Mouse (Mus musculus): ENCODE measurements at regions not wholly inside any gene's neighbourhood (a gene's known extent, or its start where the extent isn't known, plus 50 kb on each side); places are given as distances from the start of the nearest gene placed in this dataset.

DNA sequence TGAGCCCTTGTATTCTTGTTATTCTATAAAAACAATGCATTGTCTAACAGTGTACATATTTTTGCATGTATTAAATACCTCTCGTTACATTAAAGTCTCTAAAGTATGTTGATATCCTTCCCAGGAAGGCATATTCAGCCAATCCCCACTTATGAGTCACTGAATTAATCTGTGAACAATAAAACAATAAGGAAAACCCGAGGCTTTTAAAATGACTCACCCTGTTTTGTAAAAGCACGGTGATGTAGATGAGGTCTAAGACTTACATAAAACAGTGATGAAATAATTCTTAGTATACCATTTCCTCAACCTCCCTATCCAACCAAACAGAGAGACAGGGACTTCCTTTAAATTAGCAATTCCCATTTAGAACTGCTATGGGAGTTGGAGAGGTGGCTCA, 95.8 kb downstream of the Asb7 start:
- no peak for DNase-seq

DNA sequence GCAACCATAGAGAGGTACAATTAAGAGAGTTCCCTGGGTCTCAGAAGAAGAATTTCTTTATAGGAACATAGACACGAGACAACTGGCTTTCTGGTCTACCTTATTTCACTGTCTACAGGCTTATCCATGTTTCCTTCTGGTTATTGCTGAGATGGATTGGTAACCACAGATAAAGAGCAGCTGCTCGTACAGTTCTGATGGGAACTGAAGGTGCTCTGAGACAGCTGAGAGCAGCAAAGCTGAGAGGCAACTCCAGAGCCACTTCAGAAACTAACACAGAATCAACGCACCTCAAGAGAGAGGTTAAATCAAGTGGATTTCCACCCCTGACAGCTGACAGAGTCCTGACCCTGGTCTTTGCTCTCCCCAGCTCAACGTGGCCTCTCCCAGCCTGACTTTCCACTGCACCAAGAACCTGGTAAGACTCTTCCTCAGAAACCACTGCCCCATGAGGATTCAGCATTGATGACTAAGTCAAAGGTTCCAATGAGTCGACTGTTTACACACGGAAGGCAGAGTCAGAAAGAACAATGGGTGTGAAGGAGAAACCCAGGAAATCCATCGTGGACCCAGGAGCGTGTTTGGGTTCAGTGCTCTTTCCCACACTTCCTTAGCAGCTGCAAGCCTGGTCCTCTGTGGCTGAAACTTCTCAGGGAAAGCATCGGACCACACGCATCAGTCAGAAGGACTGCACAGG, 97.7 kb downstream of the Asb7 start:
- DNase-seq = no peak

DNA sequence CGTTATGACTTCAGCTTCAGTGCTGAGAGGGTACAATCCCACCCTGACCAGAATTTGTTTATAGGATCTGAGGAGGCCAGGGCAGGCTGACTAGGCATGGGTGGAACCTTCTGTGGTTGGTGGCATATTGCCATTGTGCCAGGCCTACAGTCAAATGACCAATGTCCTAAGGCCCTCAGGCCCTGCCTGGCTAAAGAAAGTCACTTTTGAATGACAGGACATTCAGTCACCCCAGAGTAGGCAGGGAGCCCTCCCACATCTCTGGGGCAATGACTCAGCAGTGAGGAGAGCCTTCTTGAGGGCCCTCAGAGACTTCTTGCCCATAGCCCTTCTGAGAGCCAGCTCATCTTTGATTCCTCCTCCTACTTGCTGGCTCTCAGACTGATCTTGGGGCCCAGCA, 102.9 kb downstream of the Asb7 start:
- DNase-seq = no peak

DNA sequence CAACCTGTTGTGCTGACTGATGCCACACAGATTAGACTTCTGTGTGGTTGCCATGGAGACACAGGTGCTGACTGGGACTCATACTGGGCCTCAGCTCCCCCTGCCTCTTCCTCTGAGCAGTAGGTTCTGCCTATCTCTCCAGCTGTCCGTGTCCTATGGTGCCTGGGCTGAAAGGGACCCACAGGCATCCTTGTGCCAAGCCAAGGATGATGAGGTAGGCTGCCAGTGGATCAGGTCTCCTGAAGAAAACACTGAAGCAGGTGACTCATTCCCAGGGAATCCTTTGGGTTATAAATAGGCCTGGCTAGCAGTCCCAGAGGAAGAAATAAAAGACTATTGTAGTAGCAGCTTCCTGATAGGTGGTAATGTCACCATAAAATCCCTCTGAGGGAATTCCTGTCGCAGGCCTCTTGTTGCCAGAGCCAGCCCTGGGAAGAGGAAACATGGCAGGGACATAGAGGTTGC, 108.7 kb downstream of the Asb7 start:
- no peak for DNase-seq

DNA sequence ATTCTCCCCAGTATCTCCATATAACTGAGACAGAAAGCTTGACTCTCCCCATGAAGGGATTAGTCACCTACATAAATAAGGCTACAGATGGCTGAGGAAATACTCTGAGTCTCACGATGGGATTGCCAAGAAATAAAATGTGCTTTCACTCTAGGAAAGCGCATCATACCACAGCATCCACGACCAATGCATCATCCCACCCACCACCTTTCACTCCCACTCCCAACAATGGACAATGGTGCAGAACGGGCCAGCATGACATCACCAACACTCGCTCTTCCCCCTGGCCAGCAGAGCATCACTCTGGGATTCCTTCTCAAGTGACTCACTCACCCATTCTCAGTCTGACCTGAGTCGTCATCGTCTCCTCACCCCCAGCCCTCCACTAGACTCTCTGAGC, 113.1 kb downstream of the Asb7 start:
- DNase-seq = no peak

DNA sequence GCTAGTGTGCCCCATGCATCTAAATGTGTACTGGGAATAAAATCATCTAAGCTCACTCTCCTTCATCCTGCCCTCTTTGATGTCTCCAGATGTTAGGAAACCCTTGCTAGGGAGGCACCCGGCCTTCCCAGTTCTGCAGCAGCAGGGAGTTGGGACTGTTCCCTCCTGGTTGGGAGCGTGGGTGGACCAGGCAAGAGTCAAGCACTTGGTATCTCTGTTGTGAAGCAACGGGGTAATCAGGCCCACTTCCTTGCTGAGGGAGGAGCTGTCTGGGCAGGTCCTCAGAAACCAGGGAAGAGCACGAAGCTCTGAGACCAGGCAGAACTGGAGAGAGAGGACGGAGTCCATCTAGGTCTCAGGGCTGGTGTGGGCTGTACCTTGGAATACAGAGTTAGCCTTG, 117.9 kb downstream of the Asb7 start:
- no peak for DNase-seq

DNA sequence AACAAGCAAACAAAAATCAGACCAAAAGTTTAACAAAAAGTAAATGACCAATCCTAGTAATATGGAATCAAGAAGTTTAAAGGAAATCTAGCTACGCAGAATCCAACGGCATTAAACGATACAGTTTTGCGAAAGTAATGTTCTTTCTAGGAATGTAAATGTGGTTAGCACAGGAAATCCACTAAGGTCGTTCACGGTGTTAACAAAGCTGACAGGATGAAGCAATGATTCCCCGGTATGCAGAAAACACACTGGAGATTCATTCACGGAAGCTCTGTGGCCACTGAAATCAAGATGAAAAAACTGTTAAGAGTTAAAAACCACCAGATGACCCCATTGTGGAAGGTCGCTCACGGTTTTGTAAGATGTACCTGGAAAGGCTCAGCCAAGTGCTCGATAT, 120.4 kb upstream of the Aldh1a3 start:
- no peak for DNase-seq

DNA sequence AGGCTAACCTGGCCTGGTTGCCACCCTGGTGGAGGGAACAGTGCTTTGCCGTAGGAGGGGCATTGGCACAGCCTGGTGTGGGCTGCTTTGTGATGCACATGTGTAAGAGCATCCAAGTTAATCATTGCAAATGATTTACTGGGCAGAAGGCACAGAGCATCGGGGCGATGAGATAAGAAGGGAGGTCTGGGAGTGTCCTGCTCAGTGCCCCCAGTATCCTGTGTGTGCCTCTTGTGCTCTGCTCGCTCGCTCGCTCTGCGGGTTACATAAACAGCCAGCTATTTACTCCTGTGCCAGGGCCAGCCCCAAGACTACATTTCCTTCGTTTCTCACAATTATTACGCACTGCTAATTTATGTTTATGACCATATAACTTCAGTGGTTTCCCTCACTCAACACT, 117.9 kb upstream of the Aldh1a3 start:
- no peak for DNase-seq

DNA sequence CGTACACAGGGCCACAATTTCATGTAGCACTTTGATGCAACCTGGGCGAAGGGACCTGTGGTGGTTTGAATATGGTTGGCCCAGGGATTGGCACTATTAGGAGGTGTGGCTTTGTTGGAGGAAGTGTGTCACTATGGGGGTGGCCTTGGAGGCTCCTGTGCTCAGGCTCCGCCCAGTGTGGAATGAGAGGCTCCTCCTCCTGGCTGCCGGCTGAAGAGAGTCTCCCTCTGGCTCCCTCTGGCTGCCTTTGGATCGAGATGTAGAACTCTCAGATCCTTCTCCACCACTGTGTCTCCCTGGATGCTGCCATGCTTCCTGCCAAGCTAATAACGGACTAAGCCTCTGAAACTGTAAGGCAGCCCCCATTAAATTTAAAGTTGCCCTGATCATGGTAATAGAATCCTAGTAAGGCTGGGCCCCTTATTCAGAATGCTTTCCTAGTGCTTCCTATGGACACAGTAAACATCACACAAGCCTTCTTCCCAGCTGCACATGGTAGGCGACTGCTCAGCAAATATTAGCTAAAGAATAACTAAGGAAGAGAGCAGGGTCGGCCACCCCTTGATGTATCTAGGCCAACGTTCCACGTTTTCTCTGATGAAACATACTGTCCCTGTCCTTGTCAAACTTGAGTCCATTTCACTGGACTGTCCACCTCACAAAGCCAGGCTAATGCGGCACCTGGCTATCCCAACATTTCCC, 117.2 kb upstream of the Aldh1a3 start:
- DNase-seq = no peak

DNA sequence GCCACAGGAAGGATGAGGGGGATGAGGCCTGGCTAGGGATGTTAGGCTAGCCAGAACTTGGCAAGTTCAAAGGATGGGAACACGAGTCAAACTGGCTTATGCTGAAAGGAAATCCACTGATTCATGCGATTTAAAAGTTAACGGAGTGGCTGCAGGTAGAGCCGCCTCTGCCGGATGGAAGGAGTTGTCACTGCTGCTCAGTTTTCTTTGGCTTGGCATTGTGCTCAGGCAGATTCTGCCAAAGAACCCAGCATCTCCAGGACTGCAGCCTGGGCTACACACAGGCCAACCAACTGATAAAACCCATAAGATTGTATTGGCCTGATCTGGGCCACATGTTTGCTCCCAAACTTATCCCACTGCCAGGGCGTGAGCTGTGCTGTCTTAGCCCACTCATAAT, 105.3 kb upstream of the Aldh1a3 start:
- no peak for DNase-seq

DNA sequence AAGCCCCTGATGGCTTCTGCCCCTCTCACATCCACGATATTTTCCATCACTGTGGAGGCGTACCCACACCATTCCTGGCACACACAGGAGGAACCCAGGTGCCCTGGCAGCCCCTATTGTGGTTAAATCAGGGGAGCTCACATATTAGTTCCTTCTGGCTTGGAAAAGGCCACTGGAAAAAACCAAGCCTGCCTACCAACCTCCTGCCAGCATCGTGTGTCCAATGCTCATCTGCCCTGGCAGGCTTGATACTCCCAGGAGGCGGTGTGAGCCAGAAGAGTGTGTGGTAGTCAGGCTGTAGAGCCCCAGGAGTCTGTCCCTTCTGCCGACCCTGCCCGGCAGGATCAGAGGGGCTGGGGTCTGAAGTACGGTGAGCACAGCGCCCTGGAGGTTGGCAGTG, 104.7 kb upstream of the Aldh1a3 start:
- DNase-seq = no peak

DNA sequence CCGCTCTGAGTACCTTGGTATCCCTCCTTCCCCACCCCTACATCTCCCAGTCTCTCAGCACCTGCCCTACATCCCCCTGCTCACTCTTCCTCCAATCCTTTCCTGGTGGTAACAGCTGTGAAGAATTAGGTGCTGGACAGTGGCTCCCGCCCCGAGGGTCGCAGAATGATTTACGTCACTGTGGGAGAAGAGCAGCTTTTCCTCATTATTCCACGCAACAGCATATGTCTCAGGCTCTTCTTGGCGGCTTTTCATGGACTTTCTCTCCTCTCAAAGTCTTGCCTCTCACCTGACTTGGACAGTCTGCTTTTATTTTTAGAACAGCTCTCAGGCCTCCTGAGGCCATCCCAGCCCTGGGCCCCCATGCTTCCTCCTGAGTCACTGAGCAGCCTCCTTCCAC, 103.8 kb upstream of the Aldh1a3 start:
- DNase-seq = no peak

DNA sequence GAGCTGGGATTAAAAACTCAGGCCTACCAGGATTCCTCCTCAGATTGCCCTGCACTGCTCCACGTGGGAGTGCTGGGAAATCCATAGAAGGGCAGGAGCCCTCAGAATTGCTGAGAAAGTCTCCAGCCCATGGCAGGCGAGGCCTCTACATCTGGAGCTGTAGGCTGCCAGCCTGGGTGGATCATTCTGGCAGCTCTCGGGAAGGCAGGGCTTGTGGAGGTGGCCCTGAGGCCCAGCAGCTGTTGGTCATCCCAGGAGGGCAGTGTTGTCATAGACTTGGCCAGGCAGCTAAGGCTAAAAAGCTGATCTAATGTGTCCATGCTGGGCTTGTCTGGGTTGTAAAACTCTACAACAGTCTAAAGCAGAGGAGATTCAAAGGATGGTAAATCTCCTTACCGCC, 101.6 kb upstream of the Aldh1a3 start:
- DNase-seq = peak; percentile 79

DNA sequence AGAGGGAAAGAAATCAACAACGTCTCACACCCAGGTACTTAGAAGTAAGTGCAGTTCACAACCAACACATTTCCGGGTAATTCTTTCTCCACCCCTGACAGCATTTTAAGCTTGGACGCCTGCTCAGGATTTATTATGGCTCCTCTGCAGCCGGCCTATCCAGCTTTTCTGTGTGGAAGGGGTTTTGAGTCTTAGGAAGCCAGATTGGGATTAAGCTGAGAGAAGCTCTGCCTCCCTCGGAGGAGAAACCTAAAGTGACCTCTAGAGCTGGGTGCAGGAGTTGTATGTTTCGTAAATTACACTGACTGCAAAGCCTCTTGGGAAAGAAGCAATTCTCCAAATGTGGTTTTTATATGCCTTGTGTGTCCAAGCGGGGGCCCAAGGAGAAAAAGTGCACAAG, 96.6 kb upstream of the Aldh1a3 start:
- no peak for DNase-seq

DNA sequence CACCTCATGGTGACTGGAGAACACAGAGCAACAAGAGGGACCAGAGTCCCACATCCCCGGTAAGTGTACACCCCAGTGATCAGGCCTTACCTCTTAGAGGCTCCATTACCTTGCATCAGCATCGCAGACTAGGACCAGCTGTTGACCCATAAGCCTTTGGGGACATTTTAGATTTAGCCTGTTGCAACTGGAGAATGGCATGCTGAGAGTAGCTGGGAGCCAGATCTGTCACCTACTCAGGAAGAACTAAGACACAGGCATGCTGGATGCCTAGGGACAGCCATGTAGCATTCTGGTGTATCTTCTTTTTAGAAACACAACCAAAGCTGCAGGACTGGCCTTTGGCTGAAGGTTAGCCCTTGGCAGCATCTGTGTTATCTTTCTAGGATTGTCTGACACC, 94.2 kb upstream of the Aldh1a3 start:
- DNase-seq = no peak

DNA sequence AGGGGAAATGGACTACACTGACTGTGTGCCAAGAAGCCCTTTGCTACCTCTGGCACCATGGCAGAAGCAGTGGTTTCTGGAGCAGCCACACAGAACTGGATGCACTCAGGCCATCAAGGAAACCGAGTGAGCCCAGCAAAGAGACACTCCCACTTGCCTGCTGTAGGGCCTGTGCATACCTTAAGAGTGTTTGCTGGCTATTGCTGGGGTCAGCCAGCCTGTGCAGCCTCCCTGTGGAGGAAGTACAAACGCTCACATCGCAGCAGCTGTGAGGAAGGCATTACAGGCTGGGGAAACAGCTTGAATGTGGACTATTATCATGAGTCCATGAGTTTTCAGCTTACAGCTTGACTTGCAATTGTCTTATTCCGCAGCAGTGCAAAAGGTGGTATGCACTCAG, 88.8 kb upstream of the Aldh1a3 start:
- no peak for DNase-seq

DNA sequence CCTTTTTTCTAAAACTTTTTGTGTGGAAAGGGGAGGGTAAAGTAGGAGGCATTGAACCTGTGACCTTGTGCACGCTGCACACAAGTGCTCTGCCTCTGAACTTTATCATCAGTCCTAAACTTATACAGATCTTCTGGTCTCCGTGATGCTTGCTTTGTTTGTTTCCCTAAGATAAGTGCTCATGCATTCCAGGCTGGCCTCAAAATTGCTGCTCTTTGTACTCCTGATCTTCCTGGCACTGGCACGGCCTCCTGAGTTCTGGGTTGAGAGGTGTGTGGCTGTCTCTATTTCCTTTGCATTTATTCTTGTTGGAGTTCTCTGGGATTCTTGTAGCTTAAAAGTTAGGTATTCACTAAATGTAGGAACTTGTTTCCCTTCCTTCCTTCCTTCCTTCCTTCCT, 86.1 kb upstream of the Aldh1a3 start:
- DNase-seq = no peak

DNA sequence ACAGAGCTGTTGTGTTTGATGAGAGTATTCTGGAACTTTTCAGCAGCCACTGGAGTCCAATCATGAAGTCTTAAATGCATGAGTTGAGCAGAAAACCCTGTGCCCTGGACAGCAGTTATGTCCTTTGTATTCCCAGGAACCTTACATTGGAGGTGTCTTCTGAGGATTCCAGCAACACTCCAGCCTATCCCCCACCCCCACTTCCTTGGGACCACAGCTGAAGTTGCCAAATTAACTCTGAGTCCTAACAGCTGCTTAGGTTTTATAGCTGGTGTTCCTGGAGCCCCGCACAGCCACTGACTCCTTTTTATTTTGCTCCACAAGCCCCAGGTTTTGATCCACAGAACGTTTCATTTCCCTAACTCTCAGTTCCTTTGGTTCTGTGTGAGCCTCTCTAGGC, 78.4 kb upstream of the Aldh1a3 start:
- no peak for DNase-seq

DNA sequence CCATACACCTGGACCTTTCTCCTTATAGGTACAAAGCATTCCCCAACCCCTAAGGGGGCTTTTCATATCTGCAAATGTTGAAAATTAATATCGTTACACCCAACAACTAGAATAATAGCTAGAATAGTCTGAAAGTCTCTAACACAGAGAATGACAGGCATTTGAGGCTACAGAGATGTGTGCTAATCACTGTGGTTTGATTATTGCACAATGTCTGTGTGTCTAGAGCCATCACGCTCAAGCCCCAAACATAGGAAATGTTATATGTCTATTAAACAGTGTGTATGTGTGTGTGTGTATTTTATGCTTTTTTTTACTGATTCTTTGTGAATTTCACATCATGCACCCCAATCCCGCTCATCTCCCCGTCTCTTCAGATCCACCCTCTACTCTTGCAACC, 77.2 kb upstream of the Aldh1a3 start:
- no peak for DNase-seq

DNA sequence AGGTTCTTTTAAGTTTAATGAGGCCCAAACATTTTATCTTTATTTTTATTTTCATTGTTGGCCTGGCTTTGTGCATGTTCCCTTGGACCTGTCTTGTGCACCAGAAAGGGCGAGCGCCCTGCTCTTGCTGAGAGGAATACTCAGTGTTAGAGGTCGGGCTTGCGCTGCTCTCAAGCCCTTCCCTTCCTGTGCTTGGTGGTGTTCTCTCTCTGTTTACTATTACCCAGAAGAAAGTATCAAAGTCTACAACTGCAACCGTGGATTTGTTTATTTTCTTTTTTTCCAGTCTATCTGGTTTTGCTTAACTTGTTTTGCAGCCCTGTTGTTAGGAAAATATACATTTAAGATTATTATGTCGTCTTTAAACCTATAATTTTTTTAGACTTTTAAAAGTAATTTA, 74.1 kb upstream of the Aldh1a3 start:
- DNase-seq = no peak

DNA sequence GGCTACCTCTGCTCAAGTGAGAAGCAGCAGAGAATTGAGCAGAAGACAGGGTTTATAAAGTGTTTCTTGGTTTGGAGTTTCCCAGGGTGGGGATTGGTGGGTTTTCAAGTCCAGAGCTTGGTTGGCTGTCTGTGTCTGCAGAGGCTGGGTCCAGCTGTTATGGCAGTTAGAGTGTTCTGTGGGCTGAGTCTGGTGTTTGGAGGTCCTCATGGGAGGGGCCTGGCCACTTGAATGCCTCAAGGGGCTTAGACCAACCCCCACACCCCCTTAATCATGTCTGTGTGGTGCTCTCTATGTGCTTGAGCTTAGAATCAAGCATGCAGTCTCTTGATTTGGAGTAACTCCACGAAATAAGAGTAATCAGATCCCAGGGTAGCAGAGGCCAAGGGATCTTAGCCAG, 70.2 kb upstream of the Aldh1a3 start:
- DNase-seq = no peak

DNA sequence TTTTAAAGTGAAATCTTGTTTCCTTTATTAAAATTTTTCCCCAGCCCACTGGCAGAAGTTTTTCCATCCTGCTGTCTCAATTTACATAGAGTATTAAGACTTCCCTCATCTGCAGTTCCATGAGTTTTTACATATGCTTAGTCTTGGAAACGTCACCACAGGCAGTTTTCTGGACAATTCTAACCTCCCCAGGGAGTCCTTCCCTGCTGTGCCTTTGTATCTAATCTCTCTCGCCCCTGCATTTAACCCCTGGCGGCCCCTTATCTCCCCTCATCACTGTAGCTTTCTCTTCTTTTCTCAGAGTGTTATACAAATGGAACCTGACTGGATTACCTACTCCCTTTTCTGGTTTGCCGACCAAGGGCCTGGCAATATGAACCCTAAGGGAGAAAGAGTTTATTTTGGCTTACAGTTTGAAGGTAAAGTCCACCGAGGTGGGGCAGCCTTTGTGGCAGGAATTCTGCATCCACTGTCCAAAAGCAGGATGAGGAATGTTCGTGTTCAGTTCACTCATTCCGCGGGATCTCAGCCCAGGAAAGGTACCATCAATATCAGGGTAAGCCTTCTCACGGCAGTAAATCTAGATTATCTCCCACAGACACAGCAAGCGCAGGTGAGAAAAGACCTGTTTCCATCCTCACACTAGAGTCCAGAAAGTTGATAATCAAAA, 66.0 kb upstream of the Aldh1a3 start:
- DNase-seq = no peak

DNA sequence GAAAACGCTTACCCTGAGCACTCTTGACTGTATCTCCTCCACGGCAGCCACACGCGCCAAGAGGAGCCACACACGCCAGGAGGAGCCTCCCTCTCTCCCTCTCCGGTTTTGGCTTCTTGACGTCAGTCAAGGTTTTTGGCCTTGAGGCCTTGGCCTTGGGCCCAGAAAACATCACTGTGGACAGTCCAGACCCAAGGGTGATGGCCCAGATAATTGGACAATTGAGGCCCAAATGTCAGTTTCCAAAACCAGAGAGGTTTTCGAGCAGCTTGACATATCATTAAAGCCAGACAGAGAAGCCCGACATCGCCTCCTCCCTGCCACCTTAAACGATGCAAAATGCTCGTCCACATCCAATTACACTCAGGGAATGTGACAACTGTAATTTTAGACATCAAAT, 65.4 kb upstream of the Aldh1a3 start:
- DNase-seq = peak; percentile 87

DNA sequence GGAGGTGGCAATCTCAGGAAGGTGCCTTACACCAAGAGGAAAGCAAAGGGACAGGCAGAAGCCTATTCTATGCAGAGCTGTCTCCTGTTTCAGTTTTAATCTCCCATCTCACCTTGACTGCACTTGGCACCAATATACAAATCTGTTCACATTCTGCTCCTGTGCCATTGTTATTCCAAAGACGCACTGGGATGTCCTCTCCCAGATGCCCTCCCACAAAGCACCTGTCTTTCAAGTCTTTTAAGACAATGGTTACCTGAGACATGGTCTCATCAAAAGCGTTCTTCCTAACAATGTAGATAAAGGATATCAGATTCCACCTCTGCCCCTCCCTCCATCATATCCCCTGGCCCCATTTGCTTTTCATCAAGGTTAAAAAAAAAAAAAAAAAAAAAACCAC, 64.2 kb upstream of the Aldh1a3 start:
- no peak for DNase-seq

All from adrenal gland, adult 2 months (tissue).